Mouse (Mus musculus) heart, adult 2 months (tissue): Measurements from ENCODE around the gene Eif2ak1.

Experiments
- CTCF ChIP-seq: fragments of 200-600 bp; IDR thresholded peaks from 2 replicates; pipeline ENCODE4 v1.8.1; 2022; ENCODE audit warnings: antibody characterized with exemption, mild to moderate bottlenecking, moderate library complexity
- EP300 ChIP-seq: fragments of 200-500 bp; IDR thresholded peaks from 2 replicates; pipeline ENCODE4 v1.6.1; 2011; ENCODE audit warnings: low read depth, low read length, control low read depth; ENCODE audit not compliant: insufficient read depth
- POLR2A ChIP-seq: fragments of 200-500 bp; IDR thresholded peaks from 2 replicates; pipeline ENCODE4 v1.6.1; 2011; ENCODE audit warnings: mild to moderate bottlenecking, low read depth, low read length, control low read depth; ENCODE audit not compliant: insufficient read depth

- no peak for TF ChIP-seq POLR2A
- TF ChIP-seq CTCF = no peak
- no peak for TF ChIP-seq EP300
Measured at GRCm38 (mm10) chr5:143933875-143934274, 116.3 kb downstream of the Eif2ak1 start.
